Mouse (Mus musculus) heart, embryonic 16.5 days (tissue): Measurements from ENCODE around the gene AY358078. TPM values are rescaled to one million over a fixed set of nuclear protein-coding genes. Genes with fewer than 3 reads are reported as not detected.
"Not testable (repeated sequence)": the region's sequence is repeated elsewhere in the genome, so short reads cannot be mapped to it uniquely, and the experiment has no call there.

Source experiments
- ATAC-seq: fragments of 200-750 bp; cut with Nextera tagmentation; replicated peaks from 2 replicates; pipeline ENCODE4 v1.8.0; 2017; ENCODE audit warnings: moderate number of reproducible peaks; ENCODE audit not compliant: insufficient read depth, low FRiP score; ENCODE audit errors: extremely low read depth
- H3K27ac ChIP-seq: fragments of 300-500 bp; sonication (generic); 2 replicates; pipeline ENCODE4 v1.5.1; 2014; ENCODE audit warnings: mild to moderate bottlenecking, low read length, control low read depth, moderate library complexity
- H3K27me3 ChIP-seq: fragments of 300-500 bp; sonication (generic); 2 replicates; pipeline ENCODE4 v1.6.1; 2014; ENCODE audit warnings: low read length, mixed read lengths; ENCODE audit not compliant: control insufficient read depth, insufficient read depth
- H3K36me3 ChIP-seq: fragments of 300-500 bp; sonication (generic); 2 replicates; pipeline ENCODE4 v1.6.1; 2014; ENCODE audit not compliant: control insufficient read depth, insufficient read depth
- H3K4me1 ChIP-seq: fragments of 300-500 bp; sonication (generic); 2 replicates; pipeline ENCODE4 v1.6.1; 2014; ENCODE audit warnings: low read length, mixed read lengths; ENCODE audit not compliant: control insufficient read depth, insufficient read depth
- H3K4me2 ChIP-seq: fragments of 300-500 bp; sonication (generic); 2 replicates; pipeline ENCODE4 v1.6.1; 2014; ENCODE audit warnings: low read depth, mild to moderate bottlenecking, control low read depth, low read length
- H3K4me3 ChIP-seq: fragments of 300-500 bp; sonication (generic); 2 replicates; pipeline ENCODE4 v1.5.1; 2014; ENCODE audit warnings: mild to moderate bottlenecking, control low read depth, low read length
- H3K9ac ChIP-seq: fragments of 300-500 bp; sonication (generic); 2 replicates; pipeline ENCODE4 v1.6.1; 2014; ENCODE audit warnings: low read length, control low read depth
- H3K9me3 ChIP-seq: fragments of 300-500 bp; sonication (generic); replicated peaks from 2 replicates; pipeline ENCODE4 v1.6.1; 2016; ENCODE audit warnings: low read length; ENCODE audit not compliant: control insufficient read depth
- WGBS: fragments of 180-500 bp; shearing (Covaris S2); extraction: QIAGEN DNeasy Blood & Tissue Kit; methylation state at CpG from one replicate; pipeline ENCODE4 v1.1.7; 2014; 5-methylcytosine and 5-hydroxymethylcytosine counted together
- polyA plus RNA-seq: library from polyadenylated mRNA; unstranded; fragments of >200 nt; fragmentation: Nextera tagmentation; extraction: Ambion mirVana; gene quantifications from 2 replicates; pipeline ENCODE4 v1.2.1, GENCODE M21; 2015

AY358078 gene
- polyA plus RNA-seq, 1 experiment from 2014 or later: not detected

GRCm38 (mm10) chr14:51794106-51794505 is 5.7 kb upstream of the AY358078 start:
- WGBS: 74% methylated on average over 2 of the region's 2 CpGs
- Histone ChIP-seq H3K4me3 (no peak overlapping the region), H3K27me3 (no peaks in the 10 kb centered on the region)

GRCm38 (mm10) chr14:51826625-51827024 is 26.8 kb downstream of the AY358078 start:
- Histone ChIP-seq H3K4me3 (no peak overlapping the region), H3K9me3 (no peaks in the 10 kb centered on the region), H3K4me1 (no peaks in the 10 kb centered on the region), H3K27me3 (no peaks in the 10 kb centered on the region), H3K27ac (no peak overlapping the region), H3K9ac (no peak overlapping the region), H3K36me3 (no peaks in the 10 kb centered on the region), H3K4me2 (no peak overlapping the region)
- 50% methylated on average over 1 of the region's 1 CpGs for WGBS
- no peak for ATAC-seq

More at GRCm38 (mm10) chr14:51794106-51794505, 5.7 kb upstream of the AY358078 start:
- Histone ChIP-seq H3K36me3 (no peaks in the 10 kb centered on the region), H3K27ac (no peak overlapping the region), H3K4me1 (no peaks in the 10 kb centered on the region), H3K4me2 (no peak overlapping the region), H3K9me3 (no peaks in the 10 kb centered on the region), H3K9ac (no peak overlapping the region)
- no peak for ATAC-seq

- not testable (repeated sequence) for ATAC-seq, H3K9ac ChIP-seq, H3K4me1 ChIP-seq, H3K27me3 ChIP-seq, H3K36me3 ChIP-seq, H3K9me3 ChIP-seq, H3K4me2 ChIP-seq, H3K4me3 ChIP-seq, H3K27ac ChIP-seq
- WGBS: 28% methylated on average over 5 of the region's 5 CpGs
These were observed 28.0 kb downstream of the AY358078 start for GRCm38 (mm10) chr14:51827842-51828241.

GRCm38 (mm10) chr14:51829188-51829587 is 29.3 kb downstream of the AY358078 start:
- Histone ChIP-seq H3K9ac (no peak overlapping the region), H3K36me3 (no peaks in the 10 kb centered on the region), H3K4me3 (no peak overlapping the region), H3K27me3 (no peaks in the 10 kb centered on the region), H3K4me1 (no peaks in the 10 kb centered on the region), H3K4me2 (no peak overlapping the region), H3K27ac (no peak overlapping the region), H3K9me3 (no peaks in the 10 kb centered on the region)
- 75% methylated on average over 6 of the region's 6 CpGs for WGBS
- no peak for ATAC-seq

GRCm38 (mm10) chr14:51838480-51838879 is 38.6 kb downstream of the AY358078 start:
- not testable (repeated sequence) for H3K4me3 ChIP-seq, H3K27me3 ChIP-seq, H3K36me3 ChIP-seq, H3K9ac ChIP-seq, H3K27ac ChIP-seq, H3K9me3 ChIP-seq, ATAC-seq, H3K4me2 ChIP-seq, H3K4me1 ChIP-seq
- WGBS: 28% methylated on average over 2 of the region's 2 CpGs

GRCm38 (mm10) chr14:51842250-51842649 is 42.4 kb downstream of the AY358078 start:
- Histone ChIP-seq H3K9ac (no peak overlapping the region), H3K4me1 (no peaks in the 10 kb centered on the region), H3K4me3 (no peak overlapping the region), H3K27me3 (no peaks in the 10 kb centered on the region), H3K4me2 (no peak overlapping the region), H3K36me3 (no peaks in the 10 kb centered on the region), H3K9me3 (no peaks in the 10 kb centered on the region), H3K27ac (no peak overlapping the region)
- 57% methylated on average over 1 of the region's 1 CpGs for WGBS
- no peak for ATAC-seq

GRCm38 (mm10) chr14:51842781-51843180 is 42.9 kb downstream of the AY358078 start:
- H3K4me2 ChIP-seq: no peak overlapping the region
- no peaks in the 10 kb centered on the region for H3K9me3 ChIP-seq
- no peak overlapping the region for H3K9ac ChIP-seq
- no peaks in the 10 kb centered on the region for H3K27me3 ChIP-seq
- no peak for ATAC-seq
- H3K27ac ChIP-seq: no peak overlapping the region
- 75% methylated on average over 2 of the region's 2 CpGs for WGBS
- H3K4me3 ChIP-seq: no peak overlapping the region
- H3K4me1 ChIP-seq: no peaks in the 10 kb centered on the region
- H3K36me3 ChIP-seq: no peaks in the 10 kb centered on the region

GRCm38 (mm10) chr14:51843882-51844281 is 44.0 kb downstream of the AY358078 start:
- Histone ChIP-seq H3K27ac (no peak overlapping the region), H3K9me3 (no peaks in the 10 kb centered on the region), H3K27me3 (no peaks in the 10 kb centered on the region), H3K4me3 (no peak overlapping the region), H3K4me1 (no peaks in the 10 kb centered on the region), H3K36me3 (no peaks in the 10 kb centered on the region), H3K9ac (no peak overlapping the region), H3K4me2 (no peak overlapping the region)
- no peak for ATAC-seq

- no peak for ATAC-seq
- Histone ChIP-seq H3K4me2 (no peak overlapping the region), H3K36me3 (no peaks in the 10 kb centered on the region), H3K9ac (no peak overlapping the region), H3K4me3 (no peak overlapping the region), H3K27me3 (no peaks in the 10 kb centered on the region), H3K4me1 (no peaks in the 10 kb centered on the region), H3K9me3 (no peaks in the 10 kb centered on the region), H3K27ac (no peak overlapping the region)
- 56% methylated on average over 3 of the region's 3 CpGs for WGBS
These were observed 46.7 kb downstream of the AY358078 start for GRCm38 (mm10) chr14:51846566-51846965.

- H3K4me2 ChIP-seq, H3K27ac ChIP-seq, ATAC-seq, H3K27me3 ChIP-seq, H3K4me3 ChIP-seq, H3K9ac ChIP-seq, H3K9me3 ChIP-seq, H3K4me1 ChIP-seq, H3K36me3 ChIP-seq: not testable (repeated sequence)
- WGBS: 49% methylated on average over 3 of the region's 3 CpGs
These were observed 51.2 kb downstream of the AY358078 start for GRCm38 (mm10) chr14:51851006-51851405.
